Mouse (Mus musculus) urinary bladder, postnatal 14 days (tissue): ENCODE measurements at regions not wholly inside any gene's neighbourhood (a gene's known extent, or its start where the extent isn't known, plus 50 kb on each side); places are given as distances from the start of the nearest gene placed in this dataset.

ENCODE experiments used
- DNase-seq: peaks from one replicate; pipeline ENCODE4 v3.0.0; 2021; ENCODE audit warnings: low spot score

DNA sequence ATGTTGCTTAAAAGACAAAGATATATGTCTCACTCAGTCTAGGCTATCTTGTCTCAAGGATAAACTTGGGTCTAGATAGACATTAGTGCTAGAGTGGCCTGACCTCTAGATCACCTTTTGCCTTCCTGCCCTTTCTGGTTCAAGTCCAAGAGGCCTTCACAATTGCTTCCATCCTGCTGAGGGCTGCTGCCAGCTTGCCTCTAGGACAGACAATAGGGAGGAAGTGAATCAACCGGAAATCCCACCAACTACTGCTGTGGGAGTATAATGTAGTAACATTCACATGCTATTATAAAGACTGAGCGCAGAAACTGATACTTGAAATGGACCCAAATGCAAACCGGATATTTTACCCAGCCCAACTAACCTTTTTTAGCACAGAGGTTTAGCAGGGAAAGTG is 239.4 kb upstream of the Epha4 start:
- DNase-seq = no peak

DNA sequence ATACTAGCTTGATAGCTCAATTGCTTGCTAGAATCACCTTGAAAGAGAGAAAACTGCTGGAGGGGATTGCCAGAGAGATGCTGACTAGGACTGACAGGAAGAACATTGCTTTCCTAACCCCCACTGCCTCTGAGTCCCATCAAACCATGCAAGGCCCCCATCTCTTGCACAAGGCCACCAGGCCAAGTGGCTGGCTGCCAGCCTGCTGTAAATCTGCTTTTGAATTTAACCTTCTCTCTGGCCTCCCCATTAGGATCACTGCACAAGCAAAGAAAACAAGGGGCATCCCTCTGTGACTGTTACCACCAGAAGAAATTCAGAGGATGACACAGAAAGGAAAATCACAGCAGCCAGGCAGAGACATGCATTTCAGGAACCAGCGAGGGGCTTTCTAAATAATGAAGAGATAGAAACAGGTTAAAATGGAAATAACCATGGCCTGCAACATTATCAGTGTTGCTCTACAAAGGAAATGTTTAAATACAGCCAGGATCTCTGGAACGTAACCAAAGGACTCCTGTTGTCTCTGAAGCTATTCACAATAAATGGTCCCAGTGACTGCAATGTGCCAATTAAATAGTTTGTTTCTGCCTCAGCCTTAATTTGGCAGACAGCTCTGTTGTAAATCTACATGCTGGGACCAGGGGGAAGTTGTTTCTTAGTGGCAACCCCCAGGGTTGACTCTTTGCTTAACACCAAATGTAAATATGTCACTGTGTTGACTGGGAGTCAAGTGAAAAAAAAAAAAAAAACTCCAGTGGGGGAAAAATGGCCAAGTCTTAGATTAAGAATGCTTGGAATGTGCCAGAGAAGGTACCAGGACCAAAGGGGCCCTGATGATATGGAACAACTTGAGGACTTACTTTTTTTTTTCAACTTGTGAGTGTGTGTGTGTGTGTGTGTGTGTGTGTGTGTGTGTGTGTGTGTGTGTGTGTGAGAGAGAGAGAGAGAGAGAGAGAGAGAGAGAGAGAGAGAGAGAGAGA is 233.9 kb upstream of the Epha4 start:
- no peak for DNase-seq

DNA sequence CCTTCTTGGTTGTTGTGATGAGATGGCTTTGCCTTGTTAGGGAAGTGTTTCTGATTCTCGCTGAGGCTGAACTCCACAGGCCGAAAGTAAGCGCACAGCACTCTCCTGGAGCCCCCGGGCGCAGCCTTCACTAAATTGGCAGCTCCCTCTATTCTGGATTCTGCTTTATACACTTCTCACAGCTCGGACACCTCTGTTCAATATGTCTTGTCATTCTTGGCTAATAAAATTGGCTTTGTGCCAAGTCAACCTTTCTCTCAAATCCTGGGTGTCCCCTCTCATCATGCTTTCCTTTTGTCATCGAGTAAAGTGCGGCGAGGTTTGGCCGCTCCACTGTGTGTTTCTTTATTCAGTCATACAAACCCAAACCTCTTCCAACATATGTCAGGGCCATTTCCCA is 217.2 kb upstream of the Epha4 start:
- DNase-seq = no peak

DNA sequence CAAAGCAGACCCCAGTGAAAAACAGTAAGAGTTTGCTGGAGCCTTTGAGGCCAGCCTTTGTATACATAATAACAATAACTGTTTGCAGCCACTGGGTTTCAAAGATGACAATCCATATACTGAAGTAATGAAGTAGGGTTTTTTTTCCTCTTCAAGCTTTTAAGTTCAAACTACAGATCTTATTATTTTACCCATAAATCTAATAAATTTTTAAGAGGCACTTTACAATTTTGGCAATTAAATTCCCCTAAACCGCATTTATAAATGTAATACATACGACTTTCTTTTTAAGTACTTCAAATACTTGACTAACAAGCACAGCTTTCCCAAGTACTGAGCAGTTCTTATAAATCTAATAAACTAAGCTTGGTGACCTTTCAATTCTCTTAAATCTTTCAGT is 212.7 kb upstream of the Epha4 start:
- no peak for DNase-seq

DNA sequence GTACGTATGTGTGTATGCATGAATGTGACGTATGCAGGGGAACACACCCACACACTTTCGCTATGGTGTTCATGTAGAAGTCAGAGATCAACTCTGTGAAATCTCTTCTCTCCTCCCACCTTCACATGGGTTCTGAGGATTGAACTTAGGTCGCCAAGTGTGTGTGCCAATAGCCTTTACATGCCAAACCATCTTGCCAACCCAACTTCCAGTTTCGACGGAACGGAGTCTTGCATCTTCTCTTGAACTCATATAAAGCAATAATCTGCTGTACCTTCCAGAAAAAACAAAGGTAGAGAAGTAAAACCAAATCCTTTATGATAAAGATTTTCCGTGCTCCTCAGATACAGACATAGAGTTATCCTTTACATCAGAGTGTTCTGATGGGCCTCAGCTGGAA is 208.4 kb upstream of the Epha4 start:
- no peak for DNase-seq

DNA sequence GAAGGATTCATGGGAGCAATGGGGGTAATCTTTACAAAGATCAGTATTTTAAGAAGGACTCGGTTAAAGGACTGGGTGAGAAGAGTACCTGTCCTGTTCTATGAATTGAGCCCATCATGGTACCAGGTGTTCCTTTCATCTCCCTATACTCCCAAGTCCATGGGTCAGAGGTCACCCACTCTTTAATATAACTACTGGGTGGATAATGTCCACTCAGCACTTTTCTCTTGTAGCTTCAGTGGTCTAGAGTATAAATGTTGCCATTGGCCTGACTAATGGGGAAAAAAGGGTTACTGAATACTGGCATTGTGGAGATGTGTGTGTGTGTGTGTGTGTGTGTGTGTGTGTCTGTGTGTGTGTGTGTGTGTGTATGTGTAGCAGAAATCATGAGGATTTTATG is 206.0 kb upstream of the Epha4 start:
- no peak for DNase-seq

DNA sequence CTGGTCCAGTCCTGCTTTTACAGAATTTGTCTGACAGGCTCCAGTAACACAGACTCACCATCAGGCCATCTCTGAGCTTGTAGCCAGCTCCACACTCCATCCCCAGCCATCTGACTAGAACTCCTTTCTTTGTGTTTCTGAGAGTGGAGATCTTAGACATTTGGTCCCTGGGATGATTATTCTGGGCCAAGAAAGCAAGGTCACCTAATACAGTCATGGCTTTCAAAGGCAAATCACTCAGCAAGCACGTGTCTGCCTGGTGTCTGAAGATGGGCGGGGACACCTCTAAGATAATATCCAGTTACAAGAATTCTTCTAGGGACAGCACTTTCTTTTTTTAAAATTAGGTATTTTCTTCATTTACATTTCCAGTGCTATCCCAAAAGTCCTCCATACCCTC is 198.1 kb upstream of the Epha4 start:
- no peak for DNase-seq

DNA sequence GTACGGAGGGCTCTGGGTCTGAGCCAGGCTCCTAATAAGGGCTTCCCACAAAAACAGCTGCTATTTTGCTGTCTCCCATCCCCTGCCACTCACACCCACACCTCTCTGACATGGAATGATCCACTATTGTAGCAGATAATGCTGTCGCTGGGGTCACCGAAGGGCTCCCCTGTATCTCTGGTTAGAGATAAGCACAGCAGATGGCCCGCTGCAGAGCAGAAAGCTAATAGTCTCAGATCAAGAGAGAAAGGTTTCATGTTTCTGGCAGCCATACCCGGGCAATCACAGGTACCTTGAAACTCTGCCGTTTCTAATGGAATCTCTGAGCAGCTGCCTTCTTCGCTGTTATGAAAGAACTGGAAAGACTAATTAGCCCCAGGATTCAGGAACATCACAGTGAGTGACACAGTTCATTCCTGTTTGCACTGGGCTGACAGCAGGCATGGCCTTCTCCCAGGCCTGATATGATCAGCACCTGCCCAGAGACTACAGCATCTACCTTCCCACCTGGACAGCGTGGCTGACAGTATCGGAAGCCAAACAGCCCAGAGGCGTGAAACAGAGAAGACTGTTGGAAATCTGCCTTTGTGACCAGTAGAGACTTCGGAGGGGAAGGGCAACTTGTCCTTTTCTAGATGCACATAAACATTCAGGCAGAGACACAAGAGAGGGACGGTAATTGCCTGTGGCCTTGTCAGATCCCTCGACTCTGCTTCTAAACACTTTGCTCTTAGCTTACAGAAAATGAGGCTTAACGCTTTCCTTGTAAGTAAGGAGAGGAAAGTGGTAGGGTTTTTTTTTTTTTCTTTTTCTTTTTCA is 193.5 kb upstream of the Epha4 start:
- no peak for DNase-seq

DNA sequence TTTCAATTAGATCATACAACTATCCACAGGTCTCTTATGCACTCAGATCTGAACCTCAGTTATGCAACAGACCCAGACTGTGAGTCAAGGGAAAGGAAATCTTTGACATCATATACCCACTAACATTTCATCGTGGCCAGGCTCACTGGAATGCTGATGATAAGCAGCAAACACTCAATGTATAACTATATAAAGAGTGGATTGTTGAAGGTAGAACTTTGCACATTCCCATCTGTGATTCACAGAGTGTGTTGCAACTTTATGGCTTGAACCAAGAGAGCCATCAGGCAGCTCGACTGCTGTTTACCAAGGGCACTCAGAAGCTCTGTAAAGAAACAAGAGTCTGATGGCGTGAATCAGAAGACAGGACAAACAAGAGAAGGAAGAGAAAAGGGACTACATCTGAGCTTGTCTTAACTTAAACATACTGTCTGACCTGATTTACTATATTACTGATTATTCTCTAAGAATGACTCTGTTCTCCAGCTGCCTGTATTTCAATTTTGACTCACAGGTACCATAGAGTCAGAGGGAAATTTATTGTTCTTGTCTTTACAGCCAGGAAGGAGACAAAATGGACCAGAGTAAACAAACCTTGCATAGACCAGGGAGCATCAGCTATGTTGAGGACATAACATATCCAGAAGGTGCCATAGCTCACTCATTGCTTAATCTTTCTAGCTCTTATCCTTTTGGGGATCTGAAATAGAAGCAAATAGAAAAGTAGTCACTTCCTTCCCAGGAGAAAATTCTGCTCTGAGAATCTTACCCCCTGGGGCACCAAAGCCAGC is 180.5 kb upstream of the Epha4 start:
- DNase-seq = peak; percentile 2

DNA sequence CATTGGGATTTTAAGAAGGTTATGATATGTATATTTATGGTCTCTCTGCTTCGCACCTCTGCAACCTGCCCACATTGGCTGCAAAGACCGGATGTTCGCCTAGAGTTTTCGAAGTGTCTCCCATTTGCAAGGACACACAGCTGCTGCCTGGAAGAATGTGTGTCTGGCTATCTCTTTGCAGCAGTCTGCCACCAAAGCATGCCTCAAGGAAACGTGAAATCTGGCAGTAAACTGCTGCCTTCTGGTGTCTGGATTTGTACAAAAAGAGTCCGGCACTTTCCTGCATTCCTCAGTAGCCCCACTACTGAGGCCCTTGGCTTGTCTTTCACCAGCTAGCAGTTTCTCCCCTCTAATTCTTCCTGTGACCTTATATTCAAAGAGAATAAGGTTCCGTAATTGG is 148.5 kb upstream of the Epha4 start:
- DNase-seq = no peak

DNA sequence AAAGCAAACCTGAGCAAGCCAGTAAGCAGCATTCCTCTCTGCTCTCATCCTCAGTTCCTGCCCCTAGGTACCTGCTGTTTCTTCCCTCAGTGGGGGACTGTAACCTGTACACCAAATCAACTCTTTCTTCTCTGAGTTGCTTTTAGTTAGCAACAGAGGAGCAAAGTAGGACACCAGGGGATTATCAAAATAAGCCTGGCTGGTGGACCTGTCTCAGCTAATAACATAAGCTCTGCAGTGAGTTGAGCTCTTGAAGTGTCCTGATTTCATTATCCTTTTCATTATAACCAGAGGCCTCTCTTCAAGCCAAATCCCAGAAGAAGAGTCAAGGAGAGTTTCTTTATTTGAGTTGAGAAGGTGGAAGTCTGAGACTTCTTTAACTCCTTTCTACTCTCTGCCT is 145.5 kb upstream of the Epha4 start:
- DNase-seq = no peak

DNA sequence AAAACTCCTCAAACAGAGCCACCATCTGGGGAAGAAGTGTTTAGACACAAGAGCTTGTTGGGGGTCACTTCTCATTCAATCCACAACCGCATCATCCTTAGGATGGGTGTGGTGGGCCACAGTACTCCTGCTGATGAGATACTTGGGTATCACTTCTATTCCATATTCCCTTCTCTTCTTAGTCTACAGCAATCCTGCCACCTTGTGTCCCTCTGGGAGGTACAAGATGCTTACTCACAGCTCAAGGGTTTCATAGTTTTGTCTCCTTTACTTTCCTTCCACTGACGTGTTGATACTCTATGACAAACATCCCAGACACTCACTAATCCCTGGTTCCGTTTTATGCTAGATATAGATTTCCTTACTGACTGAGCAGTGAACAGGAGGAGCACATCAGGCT is 122.1 kb upstream of the Epha4 start:
- no peak for DNase-seq

DNA sequence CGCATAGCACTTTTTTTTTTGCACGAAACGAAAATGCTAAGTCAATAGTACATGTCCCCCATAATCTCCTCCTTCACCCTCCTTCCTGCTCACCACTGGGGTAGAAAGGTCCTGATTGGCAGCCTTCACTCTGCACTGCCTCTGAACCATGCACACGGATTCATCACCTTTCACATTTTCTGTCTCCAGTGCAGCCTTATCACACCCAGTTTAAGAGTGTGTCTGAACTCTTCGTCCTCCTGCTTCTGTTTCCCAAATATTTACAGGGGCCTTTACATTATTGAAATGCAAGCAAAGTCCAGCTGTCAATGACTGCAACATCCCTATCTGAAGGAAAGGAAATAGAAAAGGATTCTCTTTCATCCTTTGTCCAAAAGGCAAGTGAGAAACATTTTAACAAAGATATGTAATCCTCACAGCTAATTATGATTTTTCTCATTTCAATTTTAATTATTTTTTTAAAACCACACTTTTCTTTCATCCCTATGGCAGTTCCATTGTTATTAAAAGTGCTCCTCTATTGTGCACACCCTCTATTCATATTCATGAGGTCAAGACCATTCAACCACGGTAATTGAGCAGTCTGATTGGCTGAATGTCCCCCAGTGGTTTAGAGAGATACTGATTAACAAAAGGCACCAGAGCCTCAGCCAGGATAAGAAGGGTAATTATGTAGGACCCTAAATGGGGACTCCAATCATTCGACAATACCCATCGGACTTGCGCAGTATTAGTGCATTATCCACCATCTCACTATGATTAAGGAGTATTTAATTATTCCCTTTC is 114.8 kb upstream of the Epha4 start:
- no peak for DNase-seq

DNA sequence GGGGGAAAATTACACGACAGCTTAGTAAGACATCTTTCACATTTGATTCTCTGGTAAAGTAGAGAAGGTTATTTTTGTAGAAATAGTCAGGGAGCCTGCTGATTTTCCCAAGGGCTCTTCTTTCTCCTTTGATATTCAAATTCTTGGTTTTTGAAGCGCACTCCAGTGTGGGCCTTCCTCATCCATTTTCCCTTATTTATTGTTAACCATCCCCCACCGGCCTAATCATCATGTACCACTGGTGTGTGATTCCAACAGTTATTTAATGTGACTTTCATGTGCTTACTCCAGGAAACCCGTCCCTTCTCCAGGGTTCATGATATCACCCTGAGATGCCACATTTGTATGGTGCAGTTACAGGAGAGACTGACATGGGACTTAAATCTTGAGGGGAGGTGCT is 114.0 kb upstream of the Epha4 start:
- no peak for DNase-seq

DNA sequence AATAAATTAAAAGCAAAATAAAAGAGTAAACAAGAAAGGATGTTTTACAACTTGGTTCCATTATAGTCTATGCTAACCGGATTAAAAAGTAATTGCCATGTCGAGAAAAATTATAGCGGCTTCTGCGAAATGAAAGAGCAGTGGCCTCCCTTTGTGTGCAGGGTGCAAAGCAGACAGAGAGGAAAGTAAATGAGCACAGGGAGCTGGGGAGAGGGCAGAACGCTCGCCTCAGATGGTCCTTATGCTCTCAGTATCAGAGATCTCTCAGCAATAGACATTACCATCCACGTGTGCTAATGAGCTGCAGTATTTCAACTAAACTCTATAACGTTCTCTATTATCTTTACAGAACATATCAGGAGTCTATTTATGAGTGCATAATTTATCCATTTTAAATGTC is 102.6 kb upstream of the Epha4 start:
- no peak for DNase-seq

DNA sequence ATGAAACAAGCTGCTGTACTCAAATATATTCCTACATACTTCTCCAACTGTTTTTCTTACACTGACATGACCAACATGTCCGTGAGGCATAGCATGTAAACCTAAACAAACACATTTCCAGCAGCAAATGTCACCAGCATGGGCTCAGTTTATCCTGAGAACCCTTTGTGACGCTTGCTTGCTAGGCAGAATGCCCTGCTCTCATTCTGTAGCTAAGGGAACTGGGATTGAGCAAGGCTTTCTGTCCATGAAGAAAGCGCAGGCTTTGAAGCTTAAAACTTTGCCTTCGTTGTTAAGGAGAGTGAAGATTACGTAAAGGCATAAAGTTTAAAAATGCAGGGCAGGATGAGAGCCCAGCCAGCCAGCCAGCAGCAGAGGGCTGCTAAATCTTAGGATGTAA is 85.6 kb upstream of the Epha4 start:
- DNase-seq = no peak

DNA sequence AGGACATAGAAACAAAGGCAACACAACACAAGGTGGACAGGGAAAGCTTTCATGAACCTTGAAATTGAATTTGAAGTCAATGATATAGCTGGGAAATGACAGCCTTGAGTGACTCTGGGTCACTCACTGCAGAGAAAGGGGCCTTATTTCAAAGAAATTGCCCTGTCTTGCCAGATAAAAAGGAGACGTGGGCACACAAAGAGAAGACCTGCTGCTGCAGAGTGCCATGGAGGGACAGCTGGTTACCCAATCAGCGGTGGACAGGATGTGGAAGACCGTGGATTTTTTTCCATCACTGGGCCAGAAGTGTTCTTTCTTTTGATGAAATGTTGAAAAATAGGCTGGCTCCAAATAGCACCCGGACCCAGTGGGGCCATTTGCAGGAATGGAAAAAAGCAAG is 77.8 kb upstream of the Epha4 start:
- no peak for DNase-seq

DNA sequence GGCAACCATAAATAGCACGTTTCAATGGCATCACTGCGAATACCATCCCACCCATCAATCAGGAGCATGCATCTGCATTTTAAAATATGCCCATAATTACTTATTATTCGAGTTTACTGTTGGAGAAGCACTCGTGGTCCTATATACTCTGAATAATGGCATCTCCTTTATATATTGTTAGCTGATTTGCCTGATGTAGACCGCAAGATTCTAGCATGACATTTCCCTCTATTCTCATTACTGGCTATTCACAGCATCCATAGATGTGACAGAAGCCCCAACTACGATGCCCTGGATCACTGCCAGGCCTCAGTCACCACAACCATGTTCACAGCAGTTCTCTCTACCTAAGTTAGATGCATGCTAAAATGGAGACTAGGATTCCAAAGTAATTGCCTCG is 77.4 kb upstream of the Epha4 start:
- DNase-seq = no peak

DNA sequence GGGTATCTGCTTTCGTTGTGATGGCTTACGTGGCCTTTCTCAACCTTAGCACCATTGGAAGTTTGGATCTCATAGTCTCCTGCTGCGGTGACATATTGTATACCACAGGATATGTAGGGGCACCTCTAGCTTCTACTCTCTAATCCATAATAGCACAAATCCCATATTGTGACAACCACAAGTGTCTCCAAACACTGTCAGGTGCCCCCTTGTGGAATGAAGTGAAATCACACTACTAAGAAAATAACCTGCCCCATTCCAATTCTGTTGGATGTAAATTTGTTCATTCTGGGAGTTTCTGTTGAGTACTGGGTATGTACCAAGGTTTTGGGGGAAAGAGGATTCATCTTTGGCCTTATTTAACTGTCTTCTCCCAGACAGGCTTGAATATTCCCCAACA is 74.5 kb upstream of the Epha4 start:
- DNase-seq = no peak

DNA sequence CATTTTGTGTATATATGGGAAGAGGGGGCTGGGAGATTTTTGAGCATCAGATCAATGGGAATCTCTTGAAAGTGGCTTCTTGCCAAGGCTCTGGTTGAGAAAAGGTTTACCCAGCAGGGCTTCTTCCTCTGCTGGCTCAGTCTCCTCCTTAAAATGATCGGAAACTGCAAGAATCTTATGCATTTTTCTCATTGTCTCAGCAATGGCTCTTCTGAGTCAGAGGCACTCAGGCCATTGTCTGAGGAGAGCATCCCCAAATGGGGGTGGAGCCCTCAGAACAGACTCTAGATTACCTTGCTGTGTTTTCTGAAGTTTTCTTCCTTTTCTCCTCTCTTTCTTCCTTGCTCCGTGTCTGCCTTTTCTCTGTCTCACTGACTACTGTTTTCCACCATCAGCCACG is 70.6 kb upstream of the Epha4 start:
- no peak for DNase-seq

DNA sequence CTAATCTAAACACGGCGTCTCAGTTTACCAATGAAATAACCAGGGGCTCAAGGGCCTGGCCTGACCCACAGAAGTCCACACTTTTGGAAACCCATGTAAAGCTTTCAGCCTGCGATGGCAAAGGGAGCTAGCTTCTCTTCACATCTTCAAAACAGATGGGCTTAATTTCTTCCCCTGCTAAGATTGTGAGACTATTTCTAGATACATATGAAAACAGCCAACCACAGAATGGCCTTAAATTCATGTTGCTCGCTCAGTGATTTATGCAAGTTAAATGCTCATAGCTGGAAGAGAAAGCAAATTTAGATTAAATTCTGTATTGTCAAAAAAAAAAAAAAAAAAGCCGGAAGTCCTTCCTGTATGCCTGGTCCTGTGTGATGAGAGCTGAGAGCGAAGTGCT is 53.2 kb upstream of the Epha4 start:
- DNase-seq = no peak

DNA sequence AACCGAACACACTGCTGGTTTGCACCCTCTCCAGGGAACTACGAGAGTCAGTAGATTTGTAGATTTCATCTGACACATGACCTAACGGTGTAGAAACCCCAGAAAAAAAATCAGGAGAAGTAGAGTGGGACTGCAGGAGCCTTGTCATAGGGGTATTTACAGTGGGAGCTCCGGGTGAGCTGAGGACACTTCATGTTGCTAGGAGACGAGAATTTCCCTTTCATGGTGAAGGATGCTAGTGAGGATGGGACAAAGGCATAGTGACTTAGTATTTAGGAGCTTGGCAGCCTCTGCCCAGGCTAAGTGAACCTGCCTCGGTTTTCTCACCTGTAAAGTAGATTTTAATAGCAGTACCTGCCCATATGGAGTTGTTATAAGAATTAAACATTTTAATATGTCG is 52.8 kb upstream of the Epha4 start:
- no peak for DNase-seq
